Mouse (Mus musculus): ENCODE data around the gene Osbp. TPM values are rescaled to one million over a fixed set of nuclear protein-coding genes. Genes with fewer than 3 reads are reported as not detected.

The Osbp gene
- polyA plus RNA-seq, 2 experiments, result 10.9 to 37.5 TPM

DNA sequence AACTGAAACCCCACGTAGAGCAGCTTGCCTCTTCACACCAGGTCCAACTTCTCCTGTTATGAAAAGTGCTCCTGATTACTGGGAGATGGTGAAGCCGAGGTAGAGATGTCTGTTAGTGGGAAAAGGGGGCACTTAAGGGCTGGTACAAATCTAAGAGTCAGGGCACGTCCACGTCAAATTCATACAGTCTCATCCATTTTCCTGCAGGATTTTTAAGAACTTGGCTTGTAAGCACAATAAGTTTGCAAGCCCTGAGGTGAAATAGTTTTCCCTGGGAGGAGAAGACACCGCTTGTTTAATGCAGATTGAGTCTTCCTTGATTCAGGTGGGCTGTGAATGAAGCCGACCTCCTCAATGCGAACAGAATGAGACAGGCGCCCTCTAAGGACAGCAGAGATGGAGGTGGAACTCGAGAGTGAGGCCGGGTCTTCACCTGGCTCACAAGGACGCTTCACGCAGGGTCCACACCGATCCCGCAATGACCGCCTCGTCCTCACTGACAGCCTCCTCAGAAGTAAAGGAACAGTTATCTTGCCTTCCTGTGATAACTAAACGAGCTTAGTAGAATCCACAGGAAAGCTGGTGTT, 40.7 kb downstream of the Osbp start:
- Histone ChIP-seq H3K36me3 (ENCODE audit: control insufficient read depth, insufficient read depth, low read length) (no peaks in the 10 kb centered on the region), H3K27ac (replicated peaks; ENCODE audit: low read depth, low read length) (peak overlapping the region; percentile 5; the same call in 1 of the 2 replicates), H3K4me1 (ENCODE audit: control insufficient read depth, insufficient read depth, low read length) (peaks cover 12% of the 10 kb centered on the region), H3K4me3 (replicated peaks; ENCODE audit: low read length) (peak overlapping the region; percentile 65), H3K27me3 (ENCODE audit: control insufficient read depth, insufficient read depth, low read length) (no peaks in the 10 kb centered on the region), H3K4me2 (replicated peaks; ENCODE audit: low read depth, low read length, severe bottlenecking) (peak overlapping the region; percentile 62), H3K9me3 (ENCODE audit: control insufficient read depth, low read length) (no peaks in the 10 kb centered on the region), H3K9ac (ENCODE audit: low read depth, low read length, severe bottlenecking) (peak overlapping the region; percentile 51)
- TF ChIP-seq POLR2A (IDR thresholded peaks at IDR 0.05; ENCODE audit: borderline replicate concordance, extremely low read depth, insufficient read depth, insufficient read length), result no peak
- whole genome bisulfite sequencing, result 1% methylated on average over 17 of the region's 17 CpGs
- no peak for ATAC-seq (ENCODE audit: low FRiP score, low read depth)
- DNase-seq (ENCODE audit: low spot score), result no peak

DNA sequence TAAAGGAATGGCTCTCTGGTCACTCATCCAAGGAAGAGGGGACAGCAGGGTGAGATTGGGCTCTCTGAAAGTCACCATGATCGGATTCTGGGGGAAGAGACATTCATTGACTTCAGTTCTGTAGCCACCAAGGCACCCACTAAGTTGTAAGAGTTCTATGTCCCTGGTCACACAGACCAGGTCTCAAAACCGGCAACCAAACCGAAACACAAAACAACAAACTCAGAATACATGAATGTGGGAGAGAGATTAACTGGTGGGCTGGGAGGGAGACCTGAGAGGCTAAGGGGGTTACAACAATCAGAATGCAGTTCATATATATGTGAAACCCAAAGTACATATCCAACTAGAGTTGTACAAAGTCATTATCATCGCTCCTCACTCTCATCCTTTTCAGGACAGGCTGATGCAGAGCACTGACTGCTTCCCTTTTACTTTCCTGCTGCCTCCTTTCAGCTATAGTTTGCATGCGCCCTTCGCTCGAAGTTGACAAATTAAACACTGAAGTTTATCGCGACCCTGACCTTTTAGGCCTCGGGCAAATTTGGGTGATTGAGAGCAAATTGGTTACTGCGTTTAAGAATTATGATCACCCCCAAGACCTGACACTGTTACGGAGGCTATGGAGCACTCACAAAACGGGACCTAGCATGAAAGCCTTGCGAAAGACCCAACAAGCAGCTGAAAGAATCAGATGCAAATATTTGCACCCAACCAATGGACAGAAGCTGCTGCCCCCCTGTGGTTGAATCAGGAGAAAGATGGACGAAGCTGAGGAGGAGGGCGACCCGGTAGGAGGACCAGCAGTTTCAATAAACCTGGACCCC, 41.6 kb downstream of the Osbp start:
- Histone ChIP-seq H3K4me2 (replicated peaks; ENCODE audit: low read depth, low read length, severe bottlenecking) (peak overlapping the region; percentile 62), H3K27ac (replicated peaks; ENCODE audit: low read depth, low read length) (no peak overlapping the region), H3K4me1 (ENCODE audit: control insufficient read depth, insufficient read depth, low read length) (peaks cover 11% of the 10 kb centered on the region), H3K9me3 (ENCODE audit: control insufficient read depth, low read length) (no peaks in the 10 kb centered on the region), H3K4me3 (replicated peaks; ENCODE audit: low read length) (peak overlapping the region; percentile 65), H3K36me3 (ENCODE audit: control insufficient read depth, insufficient read depth, low read length) (no peaks in the 10 kb centered on the region), H3K9ac (ENCODE audit: low read depth, low read length, severe bottlenecking) (no peak overlapping the region), H3K27me3 (ENCODE audit: control insufficient read depth, insufficient read depth, low read length) (no peaks in the 10 kb centered on the region)
- ATAC-seq (ENCODE audit: low FRiP score, low read depth) (no peak), DNase-seq (ENCODE audit: low spot score) (peak; percentile 36)
- TF ChIP-seq POLR2A (IDR thresholded peaks at IDR 0.05; ENCODE audit: borderline replicate concordance, extremely low read depth, insufficient read depth, insufficient read length), result no peak
- WGBS, result 11% methylated on average over 17 of the region's 17 CpGs

DNA sequence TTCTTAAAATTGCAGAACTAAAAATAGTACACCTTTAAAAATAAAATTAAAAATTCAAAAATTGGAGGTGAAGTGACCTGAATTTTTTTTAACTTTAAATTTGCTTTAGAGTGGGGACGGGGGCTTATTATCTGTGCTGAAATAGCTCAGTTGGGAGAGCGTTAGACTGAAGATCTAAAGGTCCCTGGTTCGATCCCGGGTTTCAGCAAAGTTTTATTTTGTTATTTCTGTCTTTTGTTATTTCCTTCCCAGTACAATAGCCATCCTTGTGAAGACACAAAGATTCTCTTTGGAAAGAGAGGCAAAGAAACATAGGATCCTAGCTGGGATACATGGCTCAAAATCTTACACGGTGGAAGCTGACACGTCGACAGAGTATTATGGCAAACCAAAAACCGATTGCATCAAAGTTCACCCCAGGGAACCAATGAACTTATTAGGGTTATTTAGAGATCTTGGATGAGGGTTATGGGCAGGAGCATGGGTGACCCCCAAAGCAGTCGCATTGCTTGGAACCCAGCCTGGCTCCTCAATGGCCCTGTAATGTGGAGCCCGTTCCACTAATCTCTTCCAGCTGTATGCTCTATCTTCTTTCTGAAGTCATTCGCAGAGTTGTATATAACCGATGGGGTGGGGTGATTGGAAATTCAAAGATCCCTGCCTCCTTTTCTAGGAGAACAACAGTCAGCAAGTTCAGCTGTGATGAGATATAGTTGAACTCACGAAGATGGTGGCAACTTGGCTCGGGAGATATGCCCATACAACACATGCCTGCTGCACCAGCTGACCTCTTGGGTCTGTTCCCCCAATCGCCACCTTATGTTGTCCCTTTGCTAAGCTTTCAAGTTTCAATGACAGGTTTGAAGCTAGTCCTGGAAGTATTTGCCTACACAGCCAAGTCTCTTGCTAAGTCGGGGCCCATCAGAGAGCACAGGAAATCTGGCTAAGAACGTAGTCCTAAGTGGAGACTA, 43.0 kb downstream of the Osbp start:
- H3K9me3 ChIP-seq (ENCODE audit: control insufficient read depth, low read length), result no peaks in the 10 kb centered on the region
- no peak overlapping the region for H3K4me3 ChIP-seq (replicated peaks; ENCODE audit: low read length)
- H3K4me2 ChIP-seq (replicated peaks; ENCODE audit: low read depth, low read length, severe bottlenecking), result no peak overlapping the region
- H3K4me1 ChIP-seq (ENCODE audit: control insufficient read depth, insufficient read depth, low read length), result peaks cover 10% of the 10 kb centered on the region
- no peak for TF ChIP-seq POLR2A (IDR thresholded peaks at IDR 0.05; ENCODE audit: borderline replicate concordance, extremely low read depth, insufficient read depth, insufficient read length)
- ATAC-seq (ENCODE audit: low FRiP score, low read depth), result no peak
- no peaks in the 10 kb centered on the region for H3K27me3 ChIP-seq (ENCODE audit: control insufficient read depth, insufficient read depth, low read length)
- no peaks in the 10 kb centered on the region for H3K36me3 ChIP-seq (ENCODE audit: control insufficient read depth, insufficient read depth, low read length)
- no peak overlapping the region for H3K27ac ChIP-seq (replicated peaks; ENCODE audit: low read depth, low read length)
- WGBS, result 14% methylated on average over 17 of the region's 17 CpGs
- DNase-seq (ENCODE audit: low spot score), result no peak
- no peak overlapping the region for H3K9ac ChIP-seq (ENCODE audit: low read depth, low read length, severe bottlenecking)

DNA sequence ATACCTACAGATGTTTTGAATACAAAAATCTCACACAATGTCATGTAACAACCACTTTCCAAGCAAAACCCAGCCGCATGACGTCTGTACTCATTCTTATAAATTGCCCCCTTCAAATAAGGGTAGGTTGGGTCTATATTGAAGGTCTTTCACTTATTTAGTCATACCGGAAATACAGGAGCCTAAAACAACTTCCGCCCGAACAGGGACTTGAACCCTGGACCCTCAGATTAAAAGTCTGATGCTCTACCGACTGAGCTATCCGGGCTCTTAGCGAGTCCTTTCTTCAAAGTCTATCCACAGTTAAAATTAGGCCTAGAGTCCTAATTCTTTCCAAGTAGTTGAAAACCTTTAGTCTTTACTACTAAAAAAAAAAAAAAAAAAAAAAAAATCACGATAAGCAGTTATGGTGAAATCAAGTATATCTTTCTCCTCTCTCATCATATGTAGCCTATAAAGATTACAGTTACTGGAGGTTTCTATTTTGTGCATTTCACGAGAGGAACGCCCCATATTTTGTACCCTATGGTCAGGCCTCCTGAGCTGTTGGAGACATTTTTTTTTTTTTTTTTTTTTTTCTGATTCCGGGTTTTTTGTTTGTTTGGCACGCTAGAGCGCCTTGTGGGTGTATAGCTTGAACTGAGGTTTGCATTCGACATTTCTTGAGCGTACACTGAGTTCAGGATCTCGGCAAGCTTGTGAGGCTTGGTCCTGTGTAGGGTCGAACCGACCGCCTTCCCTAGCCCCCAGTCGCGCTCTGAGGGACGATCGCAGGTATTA, 44.0 kb downstream of the Osbp start:
- TF ChIP-seq POLR2A (IDR thresholded peaks at IDR 0.05; ENCODE audit: borderline replicate concordance, extremely low read depth, insufficient read depth, insufficient read length), result peak; percentile 33; the same call in 1 of the 2 replicates
- peak overlapping the region; percentile 82 for H3K9ac ChIP-seq (ENCODE audit: low read depth, low read length, severe bottlenecking)
- WGBS, result under 1% methylated on average over 24 of the region's 24 CpGs
- H3K27ac ChIP-seq (replicated peaks; ENCODE audit: low read depth, low read length), result peak overlapping the region; percentile 86
- no peaks in the 10 kb centered on the region for H3K36me3 ChIP-seq (ENCODE audit: control insufficient read depth, insufficient read depth, low read length)
- DNase-seq (ENCODE audit: low spot score) (peak; percentile 93), ATAC-seq (ENCODE audit: low FRiP score, low read depth) (peak; percentile 16)
- H3K4me2 ChIP-seq (replicated peaks; ENCODE audit: low read depth, low read length, severe bottlenecking), result peak overlapping the region; percentile 66
- H3K4me1 ChIP-seq (ENCODE audit: control insufficient read depth, insufficient read depth, low read length), result peaks cover 8% of the 10 kb centered on the region
- H3K27me3 ChIP-seq (ENCODE audit: control insufficient read depth, insufficient read depth, low read length), result no peaks in the 10 kb centered on the region
- no peaks in the 10 kb centered on the region for H3K9me3 ChIP-seq (ENCODE audit: control insufficient read depth, low read length)
- H3K4me3 ChIP-seq (replicated peaks; ENCODE audit: low read length), result peak overlapping the region; percentile 62

Data from limb, embryonic 14.5 days (tissue).